Mouse (Mus musculus) telencephalon, adult 2 months (tissue): ENCODE results near the gene Ptprk.

Experiments used
- DNase-seq: peaks from one replicate; pipeline ENCODE4 v3.0.0-alpha.2; 2011; ENCODE audit warnings: low read depth, low spot score

Gene Ptprk

DNA sequence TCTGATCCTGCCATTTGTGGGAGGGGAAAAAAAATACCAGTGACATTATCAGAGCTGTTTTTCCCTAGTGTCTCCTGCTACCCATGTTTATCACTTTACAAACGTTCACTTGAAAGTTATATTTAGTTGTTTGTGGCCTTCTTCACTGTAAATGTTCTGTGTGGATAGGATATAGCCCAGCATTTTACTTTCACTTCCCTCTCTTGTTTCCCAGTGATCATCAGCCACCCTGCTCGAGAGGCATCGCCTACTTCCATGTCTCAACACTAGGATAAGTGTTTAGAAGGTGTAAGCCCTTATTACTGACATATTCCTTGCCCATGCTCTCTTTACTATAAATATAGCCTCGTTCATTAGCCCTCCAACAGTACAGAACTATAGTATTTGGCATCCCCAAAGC is 466.0 kb downstream of the Ptprk start:
- DNase-seq: no peak

DNA sequence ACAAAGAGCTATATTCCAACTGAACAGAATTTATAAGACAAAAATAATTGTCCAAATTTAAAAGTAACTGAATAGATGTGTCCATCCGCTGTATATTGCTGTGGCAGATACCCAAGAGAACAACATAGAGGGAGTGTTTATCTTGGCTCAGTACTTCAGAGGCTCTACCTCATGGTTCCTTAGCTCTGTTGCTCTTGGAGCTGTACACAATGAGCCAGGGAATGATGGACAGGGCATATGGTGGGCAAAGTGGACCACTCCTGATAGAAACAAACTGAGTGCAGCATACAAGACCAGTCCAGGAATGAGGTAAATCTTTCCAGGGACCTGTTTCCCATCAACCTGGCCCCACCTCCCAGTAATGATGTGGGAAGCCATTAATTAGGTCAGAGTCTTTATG is 468.1 kb downstream of the Ptprk start:
- DNase-seq: no peak

DNA sequence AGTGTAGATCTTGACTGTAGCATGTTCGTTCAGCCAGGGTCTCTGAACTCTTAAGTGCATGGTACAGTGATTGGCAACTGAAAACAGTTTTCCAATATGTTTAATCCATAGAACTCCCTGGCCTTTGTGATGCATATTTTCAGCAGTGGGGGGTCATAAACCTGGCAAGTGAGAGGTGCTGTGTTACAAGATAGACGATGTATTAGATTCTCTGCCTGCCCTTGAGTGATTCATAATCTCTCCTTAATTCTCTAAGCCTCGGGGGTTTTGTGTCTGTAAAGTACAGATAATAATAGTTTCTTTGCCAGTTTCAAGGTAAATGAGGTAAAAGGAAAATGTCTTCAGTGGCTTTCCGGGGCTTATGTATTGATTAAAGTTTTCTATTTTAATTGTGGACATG is 475.9 kb downstream of the Ptprk start:
- DNase-seq: no peak

DNA sequence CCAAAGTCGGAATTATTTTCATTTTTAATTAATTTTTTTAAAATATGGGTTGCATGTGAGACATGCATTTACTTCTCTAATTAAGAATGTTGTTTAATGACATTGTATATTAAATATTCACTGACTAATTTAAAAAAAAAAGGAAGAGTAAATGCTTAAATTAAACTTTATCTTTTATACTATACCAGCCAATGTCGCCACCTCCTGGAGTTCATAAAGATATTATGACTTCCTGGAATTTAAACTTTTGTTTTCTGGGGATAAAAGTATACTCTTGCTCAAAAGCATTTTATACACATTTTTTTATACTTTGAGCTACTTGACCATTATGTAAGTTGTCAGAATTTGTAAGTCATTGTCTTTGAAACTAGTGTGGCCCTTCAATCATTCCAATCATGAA is 477.4 kb downstream of the Ptprk start:
- no peak for DNase-seq

DNA sequence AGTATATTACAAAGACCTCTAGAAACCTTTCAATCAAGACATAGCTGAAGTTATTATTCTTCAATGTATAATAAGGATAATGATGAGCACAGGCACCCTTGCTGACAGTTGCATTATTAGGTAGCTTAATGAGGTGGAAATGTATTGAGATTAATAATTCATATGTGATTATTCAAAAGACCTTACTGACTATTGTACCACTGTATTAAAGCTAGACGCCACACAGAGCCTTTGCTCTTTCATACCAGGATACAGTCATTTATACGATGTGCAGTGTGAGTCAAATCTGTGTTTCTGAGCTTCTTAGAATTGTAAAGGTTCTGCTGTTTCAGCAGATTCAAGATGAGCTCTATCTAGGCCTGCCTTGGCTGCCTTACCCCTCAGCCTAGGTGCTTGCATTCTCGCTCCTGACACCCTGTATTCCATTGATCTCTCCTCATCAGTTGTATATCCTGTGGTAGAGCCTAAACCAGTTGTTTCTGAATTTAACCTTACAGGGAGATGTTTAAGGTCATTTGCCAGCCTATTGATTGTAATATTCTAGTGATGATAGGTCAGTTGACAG is 489.6 kb downstream of the Ptprk start:
- no peak for DNase-seq

DNA sequence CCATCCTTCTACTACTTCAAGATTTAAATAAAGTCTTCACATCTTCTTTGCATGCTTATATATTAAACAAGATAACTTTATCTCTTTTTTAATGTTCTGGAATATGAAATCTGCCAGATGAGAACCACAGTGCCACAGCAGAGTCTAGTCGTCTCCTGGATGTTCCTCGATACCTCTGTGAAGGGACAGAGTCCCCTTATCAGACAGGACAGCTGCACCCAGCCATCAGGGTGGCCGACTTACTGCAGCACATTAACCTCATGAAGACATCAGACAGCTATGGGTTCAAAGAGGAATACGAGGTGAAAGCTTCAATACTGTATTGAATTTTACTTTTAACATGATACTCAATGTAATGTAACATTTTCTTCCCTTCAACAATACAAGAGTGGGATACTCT is 491.8 kb downstream of the Ptprk start:
- no peak for DNase-seq

DNA sequence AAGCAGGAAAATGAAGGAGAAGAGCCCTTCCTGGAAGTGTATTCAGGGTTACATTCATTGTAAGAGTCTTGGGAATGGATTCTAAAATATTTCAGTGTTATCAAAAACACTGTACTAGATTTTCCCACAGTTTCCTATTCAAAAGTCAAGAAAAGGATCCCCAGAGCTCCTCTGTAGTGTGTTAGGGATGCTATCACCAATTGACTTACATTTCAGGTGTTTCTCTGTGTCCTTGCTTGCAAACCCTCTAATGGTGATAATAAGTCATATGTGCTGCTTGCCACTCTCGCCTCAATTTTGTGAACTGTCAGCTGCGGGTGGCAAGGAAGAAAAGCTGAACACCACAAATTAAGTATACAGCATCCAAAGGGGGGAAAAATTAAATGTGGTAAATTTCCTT is 492.2 kb downstream of the Ptprk start:
- no peak for DNase-seq

DNA sequence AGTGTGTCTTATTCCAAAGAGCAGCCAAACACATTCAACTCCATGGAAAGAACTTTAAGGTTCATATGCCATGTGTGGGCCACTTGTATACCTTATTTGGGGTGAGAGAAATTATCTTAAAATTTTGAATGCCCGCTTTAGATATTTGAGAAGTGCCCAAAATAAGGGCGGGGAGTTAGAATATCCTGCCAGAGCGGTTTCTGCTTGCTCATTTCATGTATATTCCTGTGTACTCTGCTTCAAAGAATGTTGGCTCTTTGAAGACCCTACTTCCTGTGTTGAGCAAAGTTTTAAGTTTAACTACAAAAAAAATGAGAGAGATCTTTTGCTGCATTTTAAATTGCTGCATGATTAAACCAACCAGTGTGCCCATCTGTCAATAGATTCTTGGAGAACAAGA is 492.8 kb downstream of the Ptprk start:
- DNase-seq: no peak

DNA sequence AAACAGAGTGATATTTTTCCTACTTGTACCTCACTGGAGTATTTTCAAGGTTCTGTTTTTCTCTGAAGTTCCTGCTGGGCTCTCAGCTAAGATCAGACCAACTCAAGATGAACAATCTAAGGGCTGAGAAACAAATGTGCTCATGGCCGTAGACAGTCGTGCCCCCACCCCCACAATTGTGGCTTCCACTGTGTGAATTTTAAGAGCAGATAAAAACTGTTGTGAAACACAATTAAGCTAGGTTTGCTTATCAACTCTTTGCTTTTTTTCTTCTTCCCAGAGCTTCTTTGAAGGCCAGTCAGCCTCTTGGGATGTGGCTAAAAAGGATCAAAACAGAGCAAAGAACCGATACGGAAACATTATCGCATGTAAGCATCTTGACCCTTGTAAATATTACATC is 493.4 kb downstream of the Ptprk start:
- no peak for DNase-seq

DNA sequence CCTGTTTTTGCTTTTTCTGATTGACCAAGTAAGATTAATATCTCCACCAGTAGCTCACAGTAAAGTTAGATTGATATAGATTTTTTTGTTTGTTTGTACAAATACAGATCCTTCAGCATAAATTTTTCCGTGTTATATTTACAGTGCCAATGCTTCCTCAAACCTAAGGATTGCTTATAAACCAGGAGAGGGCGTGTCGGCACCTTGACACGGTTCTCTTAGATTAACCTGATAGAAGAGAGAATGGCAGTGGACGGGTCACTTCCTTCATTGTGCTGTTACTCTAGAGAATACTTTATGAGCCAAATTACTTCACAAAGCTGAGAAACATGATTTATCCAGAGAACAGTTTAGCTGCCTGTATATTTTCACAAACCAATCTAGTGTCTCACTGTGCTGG is 505.0 kb downstream of the Ptprk start:
- no peak for DNase-seq

DNA sequence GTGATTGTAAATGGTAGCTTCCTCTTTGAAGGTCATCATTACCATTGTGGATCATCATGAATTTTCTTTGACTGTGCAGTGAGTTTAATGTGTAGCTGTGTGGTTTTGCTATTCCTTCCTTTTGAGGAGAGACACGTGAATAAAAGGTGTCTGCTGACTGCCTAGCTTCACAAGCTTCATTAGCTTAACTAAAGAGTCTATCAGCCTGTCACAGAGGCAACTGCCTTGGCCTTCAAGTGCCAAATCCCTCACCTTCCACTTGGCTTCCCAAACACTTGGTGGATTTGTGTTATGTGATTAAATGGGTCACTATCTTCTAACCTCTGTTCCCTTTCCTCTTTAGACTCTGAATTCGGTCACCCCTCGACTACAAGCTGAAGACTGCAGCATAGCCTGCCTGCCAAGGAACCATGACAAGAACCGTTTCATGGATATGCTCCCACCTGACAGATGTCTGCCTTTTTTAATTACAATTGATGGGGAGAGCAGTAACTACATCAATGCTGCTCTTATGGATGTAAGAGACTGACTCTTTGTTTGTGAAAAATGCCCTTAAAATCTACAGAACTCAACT is 512.0 kb downstream of the Ptprk start:
- peak; percentile 6 for DNase-seq

DNA sequence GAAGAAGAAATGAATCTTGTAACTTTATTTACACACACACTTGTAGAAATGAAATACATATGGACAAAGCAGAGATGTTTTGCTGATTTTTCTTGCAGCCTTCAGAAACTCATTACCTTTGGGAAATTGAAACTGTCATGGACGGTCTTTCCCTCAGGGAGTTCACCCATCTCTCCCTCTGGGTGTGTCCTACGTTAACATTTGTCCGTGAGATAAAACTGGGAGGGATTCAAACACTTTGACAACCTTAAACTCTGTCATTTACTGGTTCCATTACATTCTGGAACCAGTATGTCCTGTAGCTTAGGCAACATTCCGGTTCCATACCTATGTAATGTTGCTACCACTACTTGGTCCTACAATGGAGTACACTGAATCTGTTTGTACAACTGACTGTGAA is 513.8 kb downstream of the Ptprk start:
- DNase-seq: no peak

DNA sequence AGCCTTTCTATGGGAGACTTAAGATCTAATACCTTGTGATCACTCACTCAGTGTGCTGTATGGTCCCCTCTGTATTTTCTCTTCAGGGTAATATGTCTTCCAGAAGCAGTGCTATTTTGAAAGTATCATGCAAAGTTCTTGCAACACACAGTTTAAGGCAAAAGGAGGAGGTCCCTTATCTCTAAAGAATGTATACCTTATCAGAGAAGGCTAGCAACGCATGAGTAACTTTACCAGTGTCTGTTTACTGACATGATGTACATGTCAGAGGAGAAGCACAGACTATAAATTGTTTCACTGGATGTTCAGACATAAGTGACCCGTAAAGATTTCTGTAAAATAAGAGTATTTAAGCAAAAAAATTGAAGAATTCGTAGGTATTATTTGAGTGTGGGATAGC is 516.2 kb downstream of the Ptprk start:
- no peak for DNase-seq

DNA sequence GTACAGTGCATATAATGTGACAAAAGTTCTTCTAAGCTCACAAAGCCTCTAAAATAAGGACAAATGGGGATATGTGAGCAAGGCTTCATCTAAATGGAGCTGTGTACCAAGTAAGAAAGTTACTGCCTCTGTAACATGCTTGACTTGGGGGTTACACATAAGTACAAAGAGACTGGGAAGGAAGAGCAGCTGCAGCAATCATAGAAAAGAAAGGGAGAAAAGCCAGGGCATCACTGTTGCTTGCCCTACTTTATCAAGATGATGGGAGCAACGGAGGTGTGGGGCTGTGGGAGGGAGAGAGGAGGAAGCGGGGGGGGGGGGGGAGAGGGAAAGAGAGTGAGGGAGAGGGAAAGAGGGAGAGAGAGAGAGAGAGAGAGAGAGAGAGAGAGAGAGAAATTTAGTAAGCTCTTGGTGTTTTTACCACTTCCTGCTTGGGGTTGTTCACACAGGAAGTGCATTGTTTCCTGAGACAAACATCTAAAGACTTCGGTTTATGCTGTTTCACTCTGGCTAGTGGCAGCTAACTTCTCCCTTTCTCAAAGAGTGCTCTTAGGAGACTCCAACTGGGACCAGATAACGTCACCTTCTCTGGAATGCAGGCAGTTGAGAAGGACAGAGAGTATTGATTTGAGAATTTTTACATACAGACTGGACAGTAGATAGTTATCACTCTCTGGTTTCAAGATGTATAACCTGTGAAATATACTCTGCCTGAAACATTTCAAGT is 519.1 kb downstream of the Ptprk start:
- DNase-seq: no peak

DNA sequence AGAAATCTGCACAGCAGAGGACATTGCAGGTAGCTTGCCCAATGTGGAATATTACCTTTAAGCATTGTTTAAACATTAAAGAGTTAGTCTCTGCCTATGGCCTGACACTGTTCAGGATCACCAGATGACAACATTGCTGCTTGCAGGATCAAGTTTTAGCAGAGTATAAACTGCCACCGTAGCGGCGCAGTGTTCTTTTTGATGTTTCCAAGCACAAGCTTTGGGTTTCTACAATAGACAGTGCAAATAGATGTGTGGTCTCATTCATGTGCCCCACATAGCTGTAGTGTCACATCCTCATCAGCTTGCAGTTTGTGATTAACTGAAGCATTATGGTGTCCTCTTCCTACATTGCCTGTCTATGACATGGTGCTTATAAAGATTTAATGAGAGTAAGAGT is 522.3 kb downstream of the Ptprk start:
- no peak for DNase-seq

DNA sequence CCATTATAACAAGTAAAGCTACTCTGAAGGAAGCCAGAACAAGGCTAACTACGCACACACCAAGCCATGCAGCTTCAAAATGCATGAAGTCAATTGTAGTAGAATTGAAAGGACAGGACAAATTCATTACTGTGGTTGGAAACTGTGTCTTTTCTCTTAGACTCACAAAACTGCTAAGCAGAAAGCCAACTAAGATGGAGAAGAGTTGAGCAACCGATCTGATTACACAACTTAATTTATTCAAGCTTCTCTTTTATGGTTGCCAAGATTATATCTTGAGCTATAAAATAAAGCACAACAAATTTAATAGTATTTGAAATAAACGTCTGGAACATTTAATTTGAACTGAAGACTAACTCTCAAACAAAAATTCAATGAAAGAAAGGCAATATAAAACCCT is 534.5 kb downstream of the Ptprk start:
- no peak for DNase-seq

DNA sequence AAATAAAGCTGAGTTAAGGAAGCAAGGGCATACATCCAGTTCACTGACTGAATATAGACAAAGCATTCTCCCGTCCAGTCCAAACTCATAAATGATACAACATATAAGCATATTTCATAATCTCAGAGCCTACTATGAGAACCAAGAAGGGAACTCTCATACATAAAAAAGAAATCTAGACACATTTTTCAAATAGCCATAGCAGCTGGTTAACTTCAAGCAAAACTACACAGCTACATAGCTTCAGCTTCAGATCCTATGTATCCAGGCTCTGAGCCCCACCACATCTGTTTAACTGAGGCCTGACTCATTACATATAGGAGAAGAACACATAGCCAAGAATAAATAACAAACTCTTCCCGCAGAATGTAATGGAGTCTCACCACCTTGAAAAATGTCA is 539.8 kb downstream of the Ptprk start:
- no peak for DNase-seq

DNA sequence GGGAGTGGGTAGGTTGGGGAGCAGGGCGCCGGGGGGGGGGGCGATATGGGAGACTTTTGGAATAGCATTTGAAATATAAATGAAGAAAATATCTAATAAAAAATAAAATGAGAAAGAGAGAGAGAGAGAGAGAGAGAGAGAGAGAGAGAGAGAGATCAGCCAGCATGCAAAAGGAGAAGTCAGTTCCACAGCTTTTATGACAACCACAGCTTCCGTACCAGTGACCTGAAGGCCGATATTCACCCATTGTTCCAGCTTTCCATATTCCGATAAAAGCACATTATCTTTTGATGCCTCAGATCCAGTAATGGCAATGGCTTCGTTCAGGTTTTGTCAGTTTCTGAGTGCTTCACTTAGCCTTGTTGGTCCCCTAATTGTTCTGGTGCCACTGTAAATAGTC is 542.6 kb downstream of the Ptprk start:
- DNase-seq: no peak

DNA sequence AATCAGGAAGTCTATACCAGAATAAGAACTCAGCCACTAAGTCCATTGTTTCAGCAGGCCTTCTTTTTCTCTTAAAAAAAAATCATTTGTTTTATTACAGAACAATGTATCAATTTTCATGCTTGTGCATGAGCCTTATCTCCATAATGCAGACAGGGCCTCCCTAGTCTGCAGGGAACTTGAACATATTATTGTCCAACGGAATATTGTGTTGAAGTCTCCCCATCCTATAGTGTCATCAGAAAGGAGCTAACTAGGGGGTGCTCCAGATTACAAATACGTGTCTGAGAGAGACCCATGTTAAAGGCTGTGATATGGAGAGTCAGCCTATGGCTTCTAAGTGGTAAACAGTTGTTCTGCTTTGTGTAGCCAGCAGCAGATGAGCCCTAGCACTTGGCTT is 543.4 kb downstream of the Ptprk start:
- no peak for DNase-seq

DNA sequence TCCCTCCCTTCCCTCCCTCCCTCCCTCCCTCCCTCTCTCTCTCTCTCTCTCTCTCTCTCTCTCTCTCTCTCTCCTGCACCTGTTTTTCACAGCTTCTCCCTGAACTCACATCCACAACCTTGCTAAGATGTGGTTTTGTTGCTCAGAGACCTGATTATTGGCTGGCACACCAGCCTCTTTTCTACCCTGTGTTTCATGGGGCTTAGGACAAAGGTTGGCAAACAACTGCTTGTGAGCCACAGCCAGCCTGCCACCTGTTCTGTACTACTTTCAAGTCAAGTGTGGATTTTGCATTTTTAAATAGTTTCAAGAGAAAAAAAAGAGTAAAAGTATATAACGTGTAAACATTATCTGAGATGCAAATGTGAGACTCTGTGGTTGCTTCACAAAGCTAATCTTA is 544.8 kb downstream of the Ptprk start:
- DNase-seq: no peak

DNA sequence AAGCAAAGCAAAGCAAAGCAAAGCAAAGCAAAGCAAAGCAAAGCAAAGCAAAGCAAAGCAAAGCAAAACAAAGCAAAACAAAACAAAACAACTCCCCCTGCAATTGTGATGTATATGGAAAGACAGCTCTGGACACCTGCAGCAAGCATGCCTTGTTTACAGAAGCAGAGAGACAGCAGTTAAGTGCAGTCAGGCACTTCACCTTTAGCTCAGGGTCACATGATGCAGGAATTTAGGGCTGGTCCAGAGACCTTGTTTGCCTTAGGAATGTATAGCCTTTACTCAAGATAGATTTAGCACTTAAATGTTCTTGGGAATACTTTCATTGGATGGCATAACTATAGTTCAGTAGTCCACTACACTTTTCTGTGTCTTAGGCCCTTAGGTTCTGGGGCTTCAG is 561.5 kb downstream of the Ptprk start:
- DNase-seq: no peak

DNA sequence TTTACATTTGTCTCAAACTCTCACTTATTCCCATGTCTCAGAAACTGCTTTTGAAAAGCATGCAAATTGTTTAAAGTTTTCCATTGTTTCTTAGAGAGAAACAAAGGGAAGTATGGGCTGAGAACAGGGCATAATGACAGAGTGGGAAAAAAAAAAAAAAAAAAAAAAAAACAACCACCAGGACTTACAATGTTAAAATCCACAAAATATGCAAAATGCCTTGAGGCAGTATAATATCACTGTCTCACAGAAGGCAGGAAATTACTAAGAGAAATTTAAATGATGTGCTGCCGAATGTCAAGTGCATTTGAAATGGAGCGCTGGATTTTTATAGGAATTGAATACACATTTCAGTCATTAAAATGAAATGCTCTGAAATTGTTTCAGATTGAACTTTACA is 567.3 kb downstream of the Ptprk start:
- no peak for DNase-seq
